Mouse (Mus musculus) spleen, postnatal 36 days (tissue): ENCODE measurements around the gene Txndc5.

Source experiments
- DNase-seq, 2 experiments: peaks; one replicate each; pipeline ENCODE4 v3.0.0; 2022; ENCODE audit warnings: low spot score in 2 of 2, mixed read lengths in 1 of 2

Txndc5 gene

GRCm38 (mm10) chr13:38528687-38529294, at the start of gene Txndc5:
TSS of gene Txndc5 (minus strand) at chr13:38528824.
- DNase-seq, result no peak

- no peak for DNase-seq
Observed at GRCm38 (mm10) chr13:38574668-38575067, 46.0 kb upstream of the Txndc5 start.

- DNase-seq, result no peak
Observed at GRCm38 (mm10) chr13:38573281-38573680, 44.7 kb upstream of the Txndc5 start.

GRCm38 (mm10) chr13:38565245-38565644, 36.6 kb upstream of the Txndc5 start:
- DNase-seq, result no peak

- DNase-seq, result no peak
Observed at GRCm38 (mm10) chr13:38554611-38555010, 26.0 kb upstream of the Txndc5 start.

GRCm38 (mm10) chr13:38554210-38554609, 25.6 kb upstream of the Txndc5 start:
- DNase-seq, result no peak

- no peak for DNase-seq
Observed at GRCm38 (mm10) chr13:38548681-38549080, 20.1 kb upstream of the Txndc5 start.

GRCm38 (mm10) chr13:38547717-38548116, 19.1 kb upstream of the Txndc5 start:
- DNase-seq, result no peak

GRCm38 (mm10) chr13:38546754-38547153, 18.1 kb upstream of the Txndc5 start:
- peak; percentile 57 to 64 for DNase-seq

- no peak for DNase-seq
Observed at GRCm38 (mm10) chr13:38545460-38545859, 16.8 kb upstream of the Txndc5 start.

GRCm38 (mm10) chr13:38544769-38545445, 16.3 kb upstream of the Txndc5 start:
- DNase-seq, result no peak

GRCm38 (mm10) chr13:38543455-38544125, 15.0 kb upstream of the Txndc5 start:
- DNase-seq, result no peak

GRCm38 (mm10) chr13:38539192-38539900, 10.7 kb upstream of the Txndc5 start:
- no peak for DNase-seq

- no peak for DNase-seq
Observed at GRCm38 (mm10) chr13:38537521-38537920, 8.9 kb upstream of the Txndc5 start.

GRCm38 (mm10) chr13:38534731-38535130, 6.1 kb upstream of the Txndc5 start:
- no peak for DNase-seq

GRCm38 (mm10) chr13:38534016-38534415, 5.4 kb upstream of the Txndc5 start:
- no peak for DNase-seq

- no peak for DNase-seq
Observed at GRCm38 (mm10) chr13:38533461-38533860, 4.8 kb upstream of the Txndc5 start.

GRCm38 (mm10) chr13:38531498-38531897, 2.9 kb upstream of the Txndc5 start:
- peak in 1 of 2 experiments; percentile 22 for DNase-seq

- no peak for DNase-seq
Observed at GRCm38 (mm10) chr13:38529576-38529975, 952 bp upstream of the Txndc5 start.

- peak; percentile 89 for DNase-seq
Observed at GRCm38 (mm10) chr13:38527797-38528650, 600 bp downstream of the Txndc5 start.

- DNase-seq, result no peak
Observed at GRCm38 (mm10) chr13:38527041-38527796, 1.4 kb downstream of the Txndc5 start.
